Mouse (Mus musculus) kidney, adult 2 months (tissue): ENCODE measurements around the gene BC147527. TPM values are rescaled to one million over a fixed set of nuclear protein-coding genes. Genes with fewer than 3 reads are reported as not detected.
A peak's percentile ranks its signal among the peaks of the same experiment; 100 is the strongest.
"Not testable (repeated sequence)": the region's sequence is repeated elsewhere in the genome, so short reads cannot be mapped to it uniquely, and the experiment has no call there.

Experiments used
- DNase-seq: peaks from one replicate; pipeline ENCODE4 v3.0.0; 2021
- H3K27ac ChIP-seq: fragments of 200-500 bp; 2 replicates; pipeline ENCODE4 v1.5.1; 2012; ENCODE audit warnings: low read depth, low read length, control low read depth, inconsistent platforms; ENCODE audit not compliant: insufficient read depth
- H3K27me3 ChIP-seq: fragments of 200-500 bp; replicated peaks from 2 replicates; pipeline ENCODE4 v1.6.1; 2012; ENCODE audit warnings: mild to moderate bottlenecking, moderate library complexity, low read length, inconsistent platforms; ENCODE audit not compliant: control insufficient read depth, insufficient read depth
- H3K36me3 ChIP-seq: fragments of 200-500 bp; 2 replicates; pipeline ENCODE4 v1.6.1; 2012; ENCODE audit warnings: mild to moderate bottlenecking, moderate library complexity, low read length, inconsistent platforms; ENCODE audit not compliant: control insufficient read depth, insufficient read depth
- H3K4me1 ChIP-seq: fragments of 200-500 bp; 2 replicates; pipeline ENCODE4 v1.6.1; 2011; ENCODE audit warnings: low read length; ENCODE audit not compliant: control insufficient read depth, insufficient read depth
- H3K4me3 ChIP-seq: fragments of 200-500 bp; 2 replicates; pipeline ENCODE4 v1.5.1; 2011; ENCODE audit warnings: mild to moderate bottlenecking, low read depth, low read length, control low read depth; ENCODE audit not compliant: insufficient read depth
- CTCF ChIP-seq: fragments of 200-500 bp; conservative IDR thresholded peaks from 2 replicates; pipeline ENCODE4 v1.5.1; 2011; ENCODE audit warnings: low read depth, mild to moderate bottlenecking, control low read depth, low read length, moderate library complexity, mixed read lengths; ENCODE audit not compliant: insufficient read depth, insufficient read length
- POLR2A ChIP-seq: fragments of 200-500 bp; IDR thresholded peaks from one replicate; pipeline ENCODE4 v1.6.1; 2011; ENCODE audit warnings: low read depth, low read length, control low read depth
- WGBS: fragments of 180-500 bp; shearing (Covaris S2); methylation state at CpG from one replicate; pipeline ENCODE4 v1.1.7; 2018; 5-methylcytosine and 5-hydroxymethylcytosine counted together
- polyA plus RNA-seq: library from polyadenylated mRNA; depleted of rRNA; stranded (reverse); fragments of >200 nt; gene quantifications from 2 replicates; pipeline ENCODE4 v1.2.3, GENCODE M21; 2012; rRNA removed

The BC147527 gene
- 0.11 and 0.78 TPM in 2 replicates for polyA plus RNA-seq

GRCm38 (mm10) chr13:120299991-120300442, at the start of gene BC147527:
Gene BC147527 (plus strand): TSS chr13:120300392.
- Histone ChIP-seq H3K27ac (no peak within 1 kb of the TSS), H3K36me3 (no peaks in the 10 kb centered on the region), H3K27me3 (no peaks in the 10 kb centered on the region), H3K4me3 (no peak within 1 kb of the TSS), H3K4me1 (no peaks in the 10 kb centered on the region)
- no peak for TF ChIP-seq CTCF
- no peak for TF ChIP-seq POLR2A
- DNase-seq: peak; percentile 6
- WGBS: 39% methylated on average over 2 of the region's 2 CpGs

- not testable (repeated sequence) for DNase-seq, H3K27ac ChIP-seq, H3K4me1 ChIP-seq, H3K4me3 ChIP-seq, H3K27me3 ChIP-seq, H3K36me3 ChIP-seq
- 77% methylated on average over 2 of the region's 3 CpGs for WGBS
These were observed 48.8 kb upstream of the BC147527 start for GRCm38 (mm10) chr13:120251208-120251924.

GRCm38 (mm10) chr13:120258817-120259658, 41.2 kb upstream of the BC147527 start:
- 80% methylated on average over 3 of the region's 3 CpGs for WGBS
- H3K36me3 ChIP-seq, H3K27ac ChIP-seq, H3K27me3 ChIP-seq, H3K4me3 ChIP-seq, DNase-seq, H3K4me1 ChIP-seq: not testable (repeated sequence)

- H3K27me3 ChIP-seq, DNase-seq, H3K36me3 ChIP-seq, H3K27ac ChIP-seq, H3K4me1 ChIP-seq, H3K4me3 ChIP-seq: not testable (repeated sequence)
- WGBS: 67% methylated on average over 3 of the region's 3 CpGs
These were observed 40.5 kb upstream of the BC147527 start for GRCm38 (mm10) chr13:120259718-120260117.

- 66% methylated on average over 2 of the region's 2 CpGs for WGBS
- not testable (repeated sequence) for H3K4me1 ChIP-seq
These were observed 37.3 kb upstream of the BC147527 start, which contains the start of gene AF067061 for GRCm38 (mm10) chr13:120262870-120263269. Gene AF067061 (plus strand): TSS chr13:120263114.

GRCm38 (mm10) chr13:120277837-120278236, 22.4 kb upstream of the BC147527 start:
- H3K4me3 ChIP-seq, H3K27ac ChIP-seq, H3K27me3 ChIP-seq, H3K36me3 ChIP-seq, H3K4me1 ChIP-seq: not testable (repeated sequence)
- WGBS: 21% methylated on average over 2 of the region's 2 CpGs
- DNase-seq: peak; percentile 14
- peak; percentile 18; the same call in 1 of the 2 replicates for TF ChIP-seq CTCF

More at GRCm38 (mm10) chr13:120262870-120263269, 37.3 kb upstream of the BC147527 start, which contains the start of gene AF067061:
- H3K36me3 ChIP-seq, H3K27ac ChIP-seq, DNase-seq, H3K4me3 ChIP-seq, H3K27me3 ChIP-seq: not testable (repeated sequence)

GRCm38 (mm10) chr13:120278784-120279183, 21.4 kb upstream of the BC147527 start:
- H3K27me3 ChIP-seq: no peaks in the 10 kb centered on the region
- WGBS: 94% methylated on average over 9 of the region's 9 CpGs
- no peaks in the 10 kb centered on the region for H3K4me1 ChIP-seq
- TF ChIP-seq CTCF (no peak), POLR2A (no peak)
- H3K36me3 ChIP-seq: no peaks in the 10 kb centered on the region
- H3K4me3 ChIP-seq: no peak overlapping the region
- no peak for DNase-seq
- H3K27ac ChIP-seq: no peak overlapping the region
